Mouse (Mus musculus) liver, adult (tissue): ENCODE measurements around the gene Acvr1b.

Experiments used
- GATA4 ChIP-seq: IDR thresholded peaks from 2 replicates; pipeline ENCODE4 v1.6.1; 2014; ENCODE audit warnings: mild to moderate bottlenecking, low read length; ENCODE audit not compliant: insufficient replicate concordance

The Acvr1b gene

DNA sequence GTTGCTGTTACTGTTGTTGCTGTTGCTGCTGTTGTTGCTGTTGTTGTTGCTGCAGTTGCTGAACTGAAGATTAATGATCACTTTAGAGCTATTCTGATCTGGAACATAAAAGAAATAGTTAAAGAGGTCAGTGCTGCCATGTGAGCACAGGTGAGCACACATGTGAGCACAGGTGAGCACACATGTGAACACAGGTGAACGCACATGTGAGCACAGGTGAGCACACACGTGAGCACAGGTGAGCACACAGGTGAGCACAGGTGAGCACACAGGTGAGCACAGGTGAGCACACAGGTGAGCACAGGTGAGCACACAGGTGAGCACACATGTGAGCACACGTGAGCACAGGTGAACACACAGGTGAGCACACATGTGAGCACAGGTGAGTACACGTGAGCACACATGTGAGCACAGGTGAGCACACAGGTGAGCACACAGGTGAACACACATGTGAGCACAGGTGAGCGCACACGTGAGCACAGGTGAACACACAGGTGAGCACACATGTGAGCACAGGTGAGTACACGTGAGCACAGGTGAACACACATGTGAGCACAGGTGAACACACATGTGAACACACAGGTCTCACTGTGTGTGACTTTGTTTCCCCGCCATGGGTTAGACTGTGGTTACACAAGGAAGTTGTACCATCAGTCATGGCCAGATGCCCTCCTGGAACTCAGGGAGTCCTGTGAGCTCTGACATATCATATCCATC is 22.4 kb downstream of the Acvr1b start:
- no peak for TF ChIP-seq GATA4

DNA sequence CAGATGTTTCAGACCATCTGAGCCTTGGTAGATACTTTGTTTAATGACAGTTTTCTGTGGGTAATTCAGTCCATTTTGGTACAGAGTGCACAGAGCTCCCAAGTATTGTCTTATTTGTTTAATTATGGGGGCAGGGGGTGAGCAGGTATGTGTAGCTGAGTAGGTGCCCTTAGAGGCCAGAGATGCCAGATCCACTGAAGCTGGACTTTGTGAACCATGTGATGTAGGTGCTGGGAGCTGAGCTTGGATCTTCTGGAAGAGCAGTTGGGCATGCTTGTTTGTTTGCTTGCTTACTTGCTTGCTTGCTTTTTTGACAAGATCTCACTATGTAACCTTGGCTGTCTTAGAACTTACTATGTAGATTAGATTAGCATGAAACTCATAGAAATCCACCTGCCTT is 23.1 kb downstream of the Acvr1b start:
- no peak for TF ChIP-seq GATA4

GRCm38 (mm10) chr15:101197497-101198179 is 23.8 kb downstream of the Acvr1b start:
- TF ChIP-seq GATA4, result no peak

GRCm38 (mm10) chr15:101198218-101198617 is 24.4 kb downstream of the Acvr1b start:
- TF ChIP-seq GATA4, result no peak

- no peak for TF ChIP-seq GATA4
These were observed 25.0 kb downstream of the Acvr1b start for GRCm38 (mm10) chr15:101198850-101199249.

DNA sequence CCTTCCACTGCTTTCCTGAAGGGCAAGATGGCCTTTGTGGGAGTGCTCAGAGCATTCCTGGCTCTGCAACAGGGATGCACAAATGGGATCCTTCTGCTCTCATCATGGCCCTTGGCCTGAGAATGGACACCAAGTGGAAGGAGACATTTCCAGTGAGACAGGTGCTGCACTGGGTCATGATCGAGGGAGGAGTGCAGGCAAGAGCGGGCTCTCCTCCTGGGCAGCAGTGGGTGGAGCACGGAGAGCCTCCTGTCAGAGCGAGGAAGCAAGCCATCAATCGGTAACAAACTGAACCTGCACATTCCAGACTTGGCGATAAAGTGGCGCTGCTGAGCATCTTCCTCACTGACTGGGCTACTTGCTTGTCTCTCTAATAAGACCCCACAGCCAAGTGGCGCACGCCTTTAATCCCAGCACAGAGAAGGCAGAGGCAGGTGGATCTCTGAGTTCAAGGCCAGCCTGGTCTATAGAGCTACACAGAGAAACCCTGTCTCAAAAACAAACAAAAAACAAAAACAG is 27.0 kb downstream of the Acvr1b start:
- no peak for TF ChIP-seq GATA4

DNA sequence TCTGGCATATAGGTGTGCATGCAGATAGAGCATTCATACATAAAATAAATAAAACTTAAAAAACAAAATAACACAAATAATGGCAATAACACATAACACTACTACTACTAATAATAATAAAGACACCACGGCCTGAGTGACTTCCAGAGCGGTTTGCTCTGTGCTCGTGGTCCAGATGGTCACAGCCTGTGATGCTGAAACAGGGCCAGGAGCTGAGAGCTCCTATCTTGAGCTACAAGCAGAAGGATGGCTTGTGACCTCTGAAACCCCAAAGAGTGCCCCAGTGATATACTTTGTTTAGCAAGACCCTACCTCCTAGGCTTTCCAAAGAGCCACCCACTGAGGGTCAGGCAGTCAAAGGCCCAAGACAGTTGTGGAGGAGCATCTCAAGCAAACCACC is 27.5 kb downstream of the Acvr1b start:
- no peak for TF ChIP-seq GATA4

DNA sequence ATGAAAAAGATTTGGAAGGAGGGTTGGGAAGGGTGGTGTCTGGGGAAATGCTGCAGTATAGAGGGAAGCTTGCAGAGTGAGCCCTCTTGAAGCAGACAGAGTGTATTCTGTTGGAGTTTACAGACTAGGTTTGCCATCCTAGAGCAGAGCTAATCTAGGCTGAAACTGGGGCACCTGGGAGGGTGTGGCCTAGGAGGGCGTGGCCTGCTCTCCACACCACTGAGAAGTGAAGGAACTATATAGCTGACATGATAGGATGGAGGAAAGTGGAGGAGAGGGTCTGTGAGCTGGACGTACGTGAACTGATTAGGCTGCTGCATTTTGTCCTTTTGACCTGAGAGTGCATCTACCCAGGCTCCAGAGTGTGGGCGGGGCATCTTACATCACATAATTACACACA is 29.8 kb downstream of the Acvr1b start:
- TF ChIP-seq GATA4, result no peak

DNA sequence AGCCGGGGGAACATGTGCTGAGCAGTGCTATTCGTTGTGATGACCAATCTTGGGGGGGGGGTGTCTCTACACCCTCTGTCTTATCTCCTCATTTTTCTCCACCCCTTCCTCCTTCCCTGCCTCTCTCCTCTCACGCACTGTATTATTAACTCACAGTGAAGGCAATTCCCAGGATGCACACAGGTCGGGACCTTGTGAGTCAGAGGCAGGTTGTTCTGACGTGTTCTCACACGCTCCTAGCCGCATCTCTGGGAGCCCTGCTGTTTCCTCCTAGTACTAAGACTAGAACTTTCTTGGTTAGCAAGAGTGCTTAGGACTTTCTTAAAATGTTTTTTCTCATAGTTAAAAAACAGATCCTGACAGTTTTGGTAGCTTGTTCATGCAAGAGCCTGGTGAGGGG is 30.9 kb downstream of the Acvr1b start:
- TF ChIP-seq GATA4, result no peak

DNA sequence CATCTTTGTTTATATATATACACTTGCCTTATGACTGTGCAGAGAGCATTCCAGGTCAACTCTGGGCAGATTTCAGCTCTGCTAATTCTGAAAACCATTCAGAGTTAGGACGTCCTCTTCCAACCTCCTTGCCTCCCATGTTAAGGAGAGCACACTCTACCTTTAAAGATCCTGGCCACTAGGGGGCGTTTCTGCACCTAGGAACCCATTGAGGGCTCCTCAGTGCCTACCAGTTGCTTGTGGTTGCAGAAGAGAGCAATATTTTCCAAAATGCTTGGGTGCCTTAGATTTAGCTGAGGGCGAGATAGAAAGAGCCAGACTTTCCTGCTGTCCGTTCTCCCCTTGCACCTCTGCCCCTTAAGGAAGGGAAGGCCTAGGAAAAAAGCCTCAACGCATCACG is 36.4 kb downstream of the Acvr1b start:
- TF ChIP-seq GATA4, result no peak

- no peak for TF ChIP-seq GATA4
These were observed 37.2 kb downstream of the Acvr1b start for GRCm38 (mm10) chr15:101210998-101211613.

DNA sequence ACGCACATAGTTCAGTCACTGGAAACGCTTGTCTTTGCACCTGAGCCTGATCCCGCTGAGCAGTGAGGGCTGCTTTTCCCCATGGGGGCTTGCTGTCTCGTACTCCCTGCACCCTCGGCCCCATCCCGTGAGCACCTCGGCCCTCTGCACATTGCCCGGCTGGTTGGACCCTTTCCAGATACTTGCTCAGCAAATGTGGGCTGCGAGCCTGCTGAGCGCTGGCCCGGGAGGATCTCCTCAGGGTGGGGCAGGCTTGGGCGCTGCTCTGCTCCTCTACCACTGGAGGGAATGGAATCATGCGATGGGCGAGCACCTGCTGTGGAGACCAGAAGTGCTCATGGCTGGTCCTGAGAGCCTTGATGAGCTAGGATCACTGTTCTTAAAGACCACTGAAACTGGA is 38.6 kb downstream of the Acvr1b start:
- TF ChIP-seq GATA4, result no peak

DNA sequence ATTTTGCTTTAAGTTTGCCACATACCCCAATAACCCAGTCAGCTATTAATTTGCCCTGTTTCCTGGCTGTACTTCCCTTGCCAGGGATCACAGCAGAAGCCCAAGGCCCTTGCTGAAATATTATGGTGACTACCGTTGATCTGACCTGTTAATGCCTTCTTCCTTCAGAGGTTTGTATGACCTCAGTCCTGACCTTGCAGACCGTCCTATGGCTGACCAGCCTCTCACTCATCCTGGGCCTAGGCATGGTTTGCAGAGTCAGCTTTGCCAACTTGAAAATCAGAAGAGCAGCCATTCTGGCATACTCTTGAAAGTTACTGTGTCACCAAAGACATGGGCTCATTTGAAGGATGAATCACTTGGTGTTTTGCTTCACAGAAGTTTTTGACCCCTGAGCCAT is 41.3 kb downstream of the Acvr1b start:
- TF ChIP-seq GATA4, result no peak

DNA sequence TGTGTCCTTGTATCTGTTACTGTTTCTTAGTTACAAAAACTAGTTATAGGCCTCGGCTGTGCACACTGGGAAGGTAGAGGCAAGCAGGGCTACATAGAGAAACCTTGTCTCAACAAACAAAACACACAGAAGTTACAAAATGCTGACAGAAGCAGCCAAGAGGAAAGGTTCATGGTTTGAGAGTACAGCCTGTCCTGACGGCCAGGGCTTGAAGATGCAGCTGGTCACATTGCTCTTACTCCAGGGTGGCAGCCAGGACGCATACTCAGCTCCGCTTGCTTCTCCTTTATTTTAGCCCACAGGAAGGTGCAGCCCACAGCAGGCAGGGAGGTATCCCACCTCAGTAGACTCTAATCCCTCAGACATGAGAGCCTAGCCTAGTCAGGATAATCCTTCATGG is 42.2 kb downstream of the Acvr1b start:
- TF ChIP-seq GATA4, result no peak

GRCm38 (mm10) chr15:101220905-101221297 is 47.0 kb downstream of the Acvr1b start:
- TF ChIP-seq GATA4, result no peak

DNA sequence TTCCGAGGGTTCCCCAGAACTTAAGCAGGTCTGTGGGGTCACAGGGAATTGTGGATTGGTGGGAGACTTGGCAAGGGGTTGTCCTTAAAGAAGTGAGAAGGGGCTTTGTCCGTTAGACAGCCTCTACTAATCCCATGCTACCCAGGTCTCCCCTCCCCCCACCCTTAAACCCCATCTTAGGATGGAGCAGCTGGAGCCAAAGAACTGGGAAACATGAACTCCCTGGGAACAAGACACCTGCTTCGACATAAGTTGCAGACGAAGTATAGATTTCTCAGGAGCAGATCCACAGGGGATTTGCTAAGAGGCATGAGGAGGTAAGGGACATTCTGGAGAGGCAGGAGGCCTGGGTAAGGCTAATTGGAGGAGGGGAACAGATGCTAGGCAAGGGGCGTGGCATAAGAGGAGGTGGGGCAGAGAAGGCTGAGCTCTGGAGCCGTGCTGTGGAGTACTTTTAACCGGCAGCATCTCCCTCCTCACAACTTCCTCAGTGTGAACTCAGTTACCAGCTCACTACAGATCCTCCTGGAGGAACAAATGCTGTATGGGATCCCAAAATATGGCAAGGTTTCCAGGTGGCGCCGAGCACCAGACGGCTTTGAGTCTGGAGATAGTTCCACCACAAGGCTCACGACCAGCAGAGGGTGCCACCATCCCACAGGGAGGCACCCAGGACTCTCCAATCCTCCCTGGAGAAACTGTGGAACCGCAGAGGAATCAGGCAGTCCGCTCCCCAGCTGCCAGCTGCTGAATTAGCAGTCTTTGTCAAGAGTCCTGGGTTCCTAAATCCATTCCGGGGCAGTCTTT is 47.6 kb downstream of the Acvr1b start:
- no peak for TF ChIP-seq GATA4

DNA sequence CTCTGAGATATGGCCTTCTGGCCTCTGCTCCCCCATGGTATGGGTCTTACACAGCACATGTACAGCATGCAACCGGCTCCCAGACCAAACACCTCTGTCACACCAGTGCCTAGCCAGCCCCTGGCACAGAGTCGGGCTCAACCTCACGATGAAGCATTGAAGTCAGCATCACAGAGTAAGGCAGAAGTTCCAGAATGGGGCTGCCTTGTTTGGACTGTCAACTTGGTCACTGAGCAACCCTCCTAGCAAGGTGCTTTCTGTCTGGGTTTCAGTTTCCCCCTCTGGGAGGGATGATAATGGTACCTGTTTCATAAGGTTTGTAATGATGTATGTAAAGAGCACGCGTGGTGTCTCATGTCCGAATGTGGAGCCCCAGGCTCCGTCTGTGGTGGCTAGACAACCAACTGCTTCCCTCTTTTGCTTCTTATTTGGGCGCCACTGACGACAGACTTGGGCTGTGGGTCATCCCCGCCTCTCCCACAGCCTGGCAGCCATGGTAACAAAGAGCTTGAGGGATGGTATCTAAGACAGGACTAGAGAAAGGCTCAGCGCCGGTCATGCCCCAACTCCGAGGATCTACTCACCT is 49.1 kb downstream of the Acvr1b start:
- no peak for TF ChIP-seq GATA4
